8 mouse cellular contexts compared by ENCODE assay signal in genomic region chr2:148111889-148112288, GRCm38 (mm10).
DNase-seq lines count a peak whose midpoint lies in the region; ATAC-seq and TF ChIP-seq lines count a peak whose summit lies in the region.

No protein-coding gene starts in this region.

- WGBS in heart, embryonic 13.5 days: 16% methylated on average over 10 of the region's 10 CpGs
- WGBS in embryonic facial prominence, embryonic 11.5 days: 23% methylated on average over 10 of the region's 10 CpGs

- DNase-seq in heart, postnatal 36 days: no peak
- DNase-seq in embryonic facial prominence, embryonic 11.5 days (ENCODE audit: low spot score): peak; percentile 64
- peak; percentile 39 for DNase-seq in left cerebral cortex, postnatal 4 days
- DNase-seq in right cerebral cortex, postnatal 4 days: peak; percentile 12
- DNase-seq in gastrocnemius, postnatal 25 days: no peak
- no peak for DNase-seq in adrenal gland, postnatal 4 days (ENCODE audit: low spot score in 2 of 2)

- no peaks in the 10 kb centered on the region for H3K36me3 ChIP-seq in heart, embryonic 13.5 days
- H3K36me3 ChIP-seq in ES-Bruce4 (ENCODE audit: control insufficient read depth, insufficient read depth, low read length, poor library complexity, severe bottlenecking): no peaks in the 10 kb centered on the region
- no peaks in the 10 kb centered on the region for H3K36me3 ChIP-seq in embryonic facial prominence, embryonic 11.5 days (replicated peaks; ENCODE audit: control insufficient read depth, insufficient read depth, low read depth, low read length)

- no peak overlapping the region for H3K27ac ChIP-seq in heart, embryonic 13.5 days (replicated peaks)
- no peak overlapping the region for H3K27ac ChIP-seq in ES-Bruce4 (ENCODE audit: insufficient read depth, low read length)
- H3K27ac ChIP-seq in embryonic facial prominence, embryonic 11.5 days (replicated peaks; ENCODE audit: low read depth, low read length): no peak overlapping the region

- 0 out of 2 replicates have a peak overlapping the region, but pooled peaks have one; percentile 54 for H3K9ac ChIP-seq in heart, embryonic 13.5 days
- H3K9ac ChIP-seq in ES-Bruce4 (ENCODE audit: low read depth, poor library complexity, severe bottlenecking): no peak overlapping the region
- H3K9ac ChIP-seq in embryonic facial prominence, embryonic 11.5 days (replicated peaks; ENCODE audit: low read length): no peak overlapping the region

- TF ChIP-seq EP300 in ES-Bruce4 (IDR thresholded peaks at IDR 0.05; ENCODE audit: insufficient read depth, low read depth, low read length): no peak

- H3K4me3 ChIP-seq in heart, embryonic 13.5 days: peak overlapping the region; percentile 34
- no peak overlapping the region for H3K4me3 ChIP-seq in ES-Bruce4 (ENCODE audit: low read depth, low read length)
- no peak overlapping the region for H3K4me3 ChIP-seq in embryonic facial prominence, embryonic 11.5 days (ENCODE audit: low read depth, low read length)

- TF ChIP-seq CTCF in ES-Bruce4 (IDR thresholded peaks at IDR 0.05; ENCODE audit: low read depth, low read length): peak; percentile 81

- peaks cover 16% of the 10 kb centered on the region for H3K4me1 ChIP-seq in heart, embryonic 13.5 days
- H3K4me1 ChIP-seq in ES-Bruce4 (ENCODE audit: control insufficient read depth, insufficient read depth, low read length): no peaks in the 10 kb centered on the region
- H3K4me1 ChIP-seq in embryonic facial prominence, embryonic 11.5 days (ENCODE audit: control insufficient read depth, insufficient read depth, low read length): no peaks in the 10 kb centered on the region

- no peaks in the 10 kb centered on the region for H3K27me3 ChIP-seq in heart, embryonic 13.5 days (replicated peaks)
- H3K27me3 ChIP-seq in ES-Bruce4 (ENCODE audit: control insufficient read depth, insufficient read depth, low read length, poor library complexity, severe bottlenecking): no peaks in the 10 kb centered on the region
- H3K27me3 ChIP-seq in embryonic facial prominence, embryonic 11.5 days (ENCODE audit: control insufficient read depth, insufficient read depth, low read length): no peaks in the 10 kb centered on the region

- no peaks in the 10 kb centered on the region for H3K9me3 ChIP-seq in heart, embryonic 13.5 days
- no peaks in the 10 kb centered on the region for H3K9me3 ChIP-seq in ES-Bruce4 (replicated peaks; ENCODE audit: control insufficient read depth, insufficient read depth, low read length, poor library complexity, severe bottlenecking)
- no peaks in the 10 kb centered on the region for H3K9me3 ChIP-seq in embryonic facial prominence, embryonic 11.5 days (replicated peaks; ENCODE audit: control insufficient read depth, low read length)

- TF ChIP-seq POLR2A in ES-Bruce4 (IDR thresholded peaks at IDR 0.05; ENCODE audit: insufficient read depth, low read length): no peak

- H3K4me2 ChIP-seq in heart, embryonic 13.5 days: peak overlapping the region; percentile 62
- no peak overlapping the region for H3K4me2 ChIP-seq in embryonic facial prominence, embryonic 11.5 days (ENCODE audit: low read depth, low read length)

- no peak for ATAC-seq in heart, embryonic 13.5 days (ENCODE audit: extremely low read depth, insufficient number of reproducible peaks, low FRiP score, low TSS enrichment)
- ATAC-seq in embryonic facial prominence, embryonic 11.5 days (replicated peaks; ENCODE audit: insufficient number of reproducible peaks, low FRiP score, low TSS enrichment, low read depth): no peak

- intact Hi-C loops in heart, postnatal 36 days (cut with DNase I): loop anchor here (1.0 to 2.0 kb wide), 2 partner anchors 265 to 303 kb away; no protein-coding TSS in a partner anchor
- intact Hi-C loops in left cerebral cortex, postnatal 4 days (cut with DNase I): loop anchor here (5.0 kb wide), 1 partner anchor 305 kb away; no protein-coding TSS in a partner anchor

Comparison
In these comparisons a context has a peak if more than half of its experiments do, and no peak if none do; other contexts are left out.
1. DNase-seq: peak in embryonic facial prominence, embryonic 11.5 days (single experiment), left cerebral cortex, postnatal 4 days (single experiment) and right cerebral cortex, postnatal 4 days (single experiment); none in heart, postnatal 36 days (0 of 2), gastrocnemius, postnatal 25 days (single experiment) and adrenal gland, postnatal 4 days (0 of 2).